Mouse (Mus musculus) hindbrain, postnatal 0 days (tissue): Measurements from ENCODE around the gene Pik3r1. TPM values are rescaled to one million over a fixed set of nuclear protein-coding genes. Genes with fewer than 3 reads are reported as not detected.
A peak's percentile ranks its signal among the peaks of the same experiment; 100 is the strongest.

Experiments used
- ATAC-seq: fragments of 200-750 bp; cut with Nextera tagmentation; 2 replicates; pipeline ENCODE4 v1.8.0; 2017; ENCODE audit warnings: mild to moderate bottlenecking, moderate TSS enrichment, moderate library complexity
- DNase-seq: peaks from one replicate; pipeline ENCODE4 v3.0.0-alpha.2; 2015; ENCODE audit warnings: low spot score
- H3K27ac ChIP-seq: fragments of 300-500 bp; sonication (generic); 2 replicates; pipeline ENCODE4 v1.5.1; 2014; ENCODE audit warnings: mild to moderate bottlenecking
- H3K27me3 ChIP-seq: fragments of 300-500 bp; sonication (generic); 2 replicates; pipeline ENCODE4 v1.6.1; 2014; ENCODE audit warnings: low read length, mixed read lengths; ENCODE audit not compliant: insufficient read depth
- H3K36me3 ChIP-seq: fragments of 300-500 bp; sonication (generic); 2 replicates; pipeline ENCODE4 v1.6.1; 2014; ENCODE audit warnings: low read length, mixed read lengths; ENCODE audit not compliant: insufficient read depth
- H3K4me1 ChIP-seq: fragments of 300-500 bp; sonication (generic); 2 replicates; pipeline ENCODE4 v1.6.1; 2014; ENCODE audit warnings: antibody characterized with exemption, low read length, mixed read lengths; ENCODE audit not compliant: insufficient read depth
- H3K4me2 ChIP-seq: fragments of 300-500 bp; sonication (generic); 2 replicates; pipeline ENCODE4 v1.6.1; 2014; ENCODE audit warnings: low read depth, mild to moderate bottlenecking, low read length, moderate library complexity, mixed read lengths
- H3K4me3 ChIP-seq: fragments of 300-500 bp; sonication (generic); 2 replicates; pipeline ENCODE4 v1.5.1; 2014; ENCODE audit warnings: low read length
- H3K9ac ChIP-seq: fragments of 300-500 bp; sonication (generic); replicated peaks from 2 replicates; pipeline ENCODE4 v1.6.1; 2014; ENCODE audit warnings: mild to moderate bottlenecking, low read length, moderate library complexity, mixed read lengths
- H3K9me3 ChIP-seq: fragments of 300-500 bp; sonication (generic); 2 replicates; pipeline ENCODE4 v1.6.1; 2016; ENCODE audit warnings: low read length, mixed read lengths
- CTCF ChIP-seq: IDR thresholded peaks from 2 replicates; pipeline ENCODE4 v1.5.1; 2016; ENCODE audit warnings: antibody characterized with exemption, control low read depth, low read depth
- WGBS: fragments of 180-500 bp; shearing (Covaris S2); extraction: QIAGEN DNeasy Blood & Tissue Kit; methylation state at CpG from one replicate; pipeline ENCODE4 v1.1.7; 2014; 5-methylcytosine and 5-hydroxymethylcytosine counted together
- polyA plus RNA-seq: library from polyadenylated mRNA; unstranded; fragments of >200 nt; fragmentation: Nextera tagmentation; extraction: Ambion mirVana; gene quantifications from 2 replicates; pipeline ENCODE4 v1.2.1, GENCODE M21; 2015
- total RNA-seq: library from RNA; depleted of rRNA; stranded (reverse); fragments of >200 nt; gene quantifications from 2 replicates; pipeline ENCODE4 v1.2.3, GENCODE M21; 2014

Gene Pik3r1
- total and polyA plus RNA-seq, 2 experiments from 2014 or later: 58.1 to 95.6 TPM

- Histone ChIP-seq H3K9me3 (no peaks in the 10 kb centered on the region), H3K27me3 (no peaks in the 10 kb centered on the region), H3K4me2 (no peak overlapping the region), H3K36me3 (no peaks in the 10 kb centered on the region), H3K4me1 (0 out of 2 replicates have a peak, but pooled peaks cover 4% of the 10 kb centered on the region), H3K9ac (no peak overlapping the region), H3K4me3 (no peak overlapping the region), H3K27ac (no peak overlapping the region)
- no peak for TF ChIP-seq CTCF
- ATAC-seq (no peak), DNase-seq (no peak)
- 80% methylated on average over 3 of the region's 3 CpGs for WGBS
Measured at GRCm38 (mm10) chr13:101805559-101806091, 37.6 kb upstream of the Pik3r1 start.

GRCm38 (mm10) chr13:101801372-101802186, 33.6 kb upstream of the Pik3r1 start:
- Histone ChIP-seq H3K9me3 (no peaks in the 10 kb centered on the region), H3K27me3 (no peaks in the 10 kb centered on the region), H3K4me2 (peak overlapping the region; percentile 78), H3K4me1 (0 out of 2 replicates have a peak, but pooled peaks cover 5% of the 10 kb centered on the region), H3K27ac (peak overlapping the region; percentile 85), H3K4me3 (peak overlapping the region; percentile 45), H3K9ac (peak overlapping the region; percentile 68), H3K36me3 (no peaks in the 10 kb centered on the region)
- peak; percentile 89 for DNase-seq
- ATAC-seq: peak; percentile 96
- 1% methylated on average over 40 of the region's 41 CpGs for WGBS
- TF ChIP-seq CTCF: no peak

GRCm38 (mm10) chr13:101800833-101801371, 32.9 kb upstream of the Pik3r1 start:
- H3K9me3 ChIP-seq: no peaks in the 10 kb centered on the region
- peak overlapping the region; percentile 85 for H3K27ac ChIP-seq
- peak overlapping the region; percentile 68 for H3K9ac ChIP-seq
- WGBS: 16% methylated on average over 10 of the region's 10 CpGs
- no peaks in the 10 kb centered on the region for H3K36me3 ChIP-seq
- peak overlapping the region; percentile 78 for H3K4me2 ChIP-seq
- DNase-seq: no peak
- H3K27me3 ChIP-seq: no peaks in the 10 kb centered on the region
- no peak for TF ChIP-seq CTCF
- 0 out of 2 replicates have a peak, but pooled peaks cover 5% of the 10 kb centered on the region for H3K4me1 ChIP-seq
- ATAC-seq: no peak; the same call in 1 of the 2 replicates
- H3K4me3 ChIP-seq: peak overlapping the region; percentile 45

- Histone ChIP-seq H3K4me2 (no peak overlapping the region), H3K4me3 (no peak overlapping the region), H3K9me3 (no peaks in the 10 kb centered on the region), H3K27me3 (no peaks in the 10 kb centered on the region), H3K27ac (peak overlapping the region; percentile 85; the same call in 1 of the 2 replicates), H3K9ac (no peak overlapping the region), H3K36me3 (no peaks in the 10 kb centered on the region), H3K4me1 (0 out of 2 replicates have a peak, but pooled peaks cover 5% of the 10 kb centered on the region)
- no peak for TF ChIP-seq CTCF
- ATAC-seq (no peak), DNase-seq (no peak)
- WGBS: 61% methylated on average over 13 of the region's 13 CpGs
Measured at GRCm38 (mm10) chr13:101800021-101800596, 32.1 kb upstream of the Pik3r1 start.

GRCm38 (mm10) chr13:101799318-101799717, 31.3 kb upstream of the Pik3r1 start:
- 0 out of 2 replicates have a peak, but pooled peaks cover 5% of the 10 kb centered on the region for H3K4me1 ChIP-seq
- ATAC-seq: no peak
- no peak for DNase-seq
- H3K36me3 ChIP-seq: no peaks in the 10 kb centered on the region
- no peaks in the 10 kb centered on the region for H3K27me3 ChIP-seq
- H3K4me2 ChIP-seq: no peak overlapping the region
- no peak overlapping the region for H3K4me3 ChIP-seq
- no peak for TF ChIP-seq CTCF
- H3K9me3 ChIP-seq: no peaks in the 10 kb centered on the region
- 95% methylated on average over 2 of the region's 2 CpGs for WGBS
- H3K27ac ChIP-seq: no peak overlapping the region
- H3K9ac ChIP-seq: no peak overlapping the region

- no peaks in the 10 kb centered on the region for H3K9me3 ChIP-seq
- no peak overlapping the region for H3K4me2 ChIP-seq
- DNase-seq: no peak
- H3K27ac ChIP-seq: no peak overlapping the region
- no peak for TF ChIP-seq CTCF
- 0 out of 2 replicates have a peak, but pooled peaks cover 5% of the 10 kb centered on the region for H3K4me1 ChIP-seq
- H3K4me3 ChIP-seq: no peak overlapping the region
- H3K9ac ChIP-seq: no peak overlapping the region
- no peak for ATAC-seq
- no peaks in the 10 kb centered on the region for H3K27me3 ChIP-seq
- H3K36me3 ChIP-seq: no peaks in the 10 kb centered on the region
- 91% methylated on average over 4 of the region's 4 CpGs for WGBS
Measured at GRCm38 (mm10) chr13:101798522-101798921, 30.5 kb upstream of the Pik3r1 start.
